14 mouse cellular contexts compared by ENCODE assay signal in the genomic region with DNA sequence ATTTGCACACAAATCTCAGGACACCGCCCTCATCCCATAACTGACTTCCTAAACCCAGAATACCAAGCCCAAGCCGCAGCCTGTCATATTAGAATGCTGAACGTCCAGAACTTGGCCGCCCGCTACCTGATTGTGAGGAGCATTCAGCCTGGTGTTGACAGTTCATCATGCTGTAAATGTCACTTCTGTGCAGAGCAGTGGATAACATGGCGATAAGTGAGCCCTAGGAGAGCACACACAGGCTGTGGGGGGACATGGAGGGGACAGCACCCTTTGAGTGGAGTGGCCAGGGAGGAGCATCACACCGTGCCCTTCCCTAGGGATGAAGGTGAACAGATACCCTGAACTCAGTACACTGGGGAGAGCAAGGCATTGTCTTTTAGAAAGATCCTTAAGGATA. TPM values are rescaled to one million over a fixed set of nuclear protein-coding genes. Genes with fewer than 3 reads are reported as not detected.
DNase-seq lines count a peak whose midpoint lies in the region; ATAC-seq and TF ChIP-seq lines count a peak whose summit lies in the region.
"Had no signal": no experiment of that assay in that cellular context is flagged by ENCODE, and none has a peak within 500 bp of the region (broad histone marks: within the 10 kb centered on the region; RNA-seq: fewer than 3 reads in every experiment).

No protein-coding gene starts in this region.

- H3K4me2 ChIP-seq in forebrain, embryonic 15.5 days (replicated peaks), result no peak overlapping the region
- no peak overlapping the region for H3K4me2 ChIP-seq in forebrain, embryonic 16.5 days (ENCODE audit: low read length)
- no peak overlapping the region for H3K4me2 ChIP-seq in lung, embryonic 14.5 days
- no peak overlapping the region for H3K4me2 ChIP-seq in liver, embryonic 15.5 days
- H3K4me2 ChIP-seq: limb, embryonic 12.5 days had no signal

- H3K27ac ChIP-seq in forebrain, embryonic 15.5 days (replicated peaks), result peak overlapping the region; percentile 58; the same call in 1 of the 2 replicates
- H3K27ac ChIP-seq in forebrain, embryonic 16.5 days (ENCODE audit: low read length), result no peak overlapping the region
- H3K27ac ChIP-seq in lung, embryonic 14.5 days (ENCODE audit: low read depth), result no peak overlapping the region
- peak overlapping the region; percentile 85 for H3K27ac ChIP-seq in heart, embryonic 10.5 days
- peak overlapping the region; percentile 96; the same call in 1 of the 2 replicates for H3K27ac ChIP-seq in liver, embryonic 15.5 days (replicated peaks)
- H3K27ac ChIP-seq: kidney, postnatal 0 days; limb, embryonic 12.5 days had no signal

- H3K4me1 ChIP-seq in forebrain, embryonic 15.5 days, result peaks cover 51% of the 10 kb centered on the region
- peaks cover 39% of the 10 kb centered on the region for H3K4me1 ChIP-seq in forebrain, embryonic 16.5 days (replicated peaks; ENCODE audit: control insufficient read depth, insufficient read depth, low read length)
- H3K4me1 ChIP-seq in lung, embryonic 14.5 days (ENCODE audit: insufficient read depth), result peaks cover 20% of the 10 kb centered on the region
- peaks cover 86% of the 10 kb centered on the region for H3K4me1 ChIP-seq in heart, embryonic 10.5 days
- peaks cover 93% of the 10 kb centered on the region for H3K4me1 ChIP-seq in liver, embryonic 15.5 days (replicated peaks)

- no peaks in the 10 kb centered on the region for H3K27me3 ChIP-seq in forebrain, embryonic 15.5 days
- no peaks in the 10 kb centered on the region for H3K27me3 ChIP-seq in forebrain, embryonic 16.5 days (replicated peaks; ENCODE audit: control insufficient read depth, insufficient read depth, low read length)
- H3K27me3 ChIP-seq in lung, embryonic 14.5 days (ENCODE audit: insufficient read depth, low read length), result no peaks in the 10 kb centered on the region
- no peaks in the 10 kb centered on the region for H3K27me3 ChIP-seq in heart, embryonic 10.5 days (ENCODE audit: insufficient read depth, poor library complexity, severe bottlenecking)
- no peaks in the 10 kb centered on the region for H3K27me3 ChIP-seq in liver, embryonic 15.5 days
- H3K27me3 ChIP-seq: limb, embryonic 12.5 days had no signal

- WGBS in forebrain, embryonic 15.5 days, result 85% methylated on average over 7 of the region's 7 CpGs
- 88% methylated on average over 7 of the region's 7 CpGs for WGBS in forebrain, embryonic 16.5 days
- 65% methylated on average over 7 of the region's 7 CpGs for WGBS in lung, embryonic 14.5 days
- WGBS in heart, embryonic 10.5 days, result 43% methylated on average over 7 of the region's 7 CpGs
- 76% methylated on average over 7 of the region's 7 CpGs for WGBS in liver, embryonic 15.5 days (ENCODE audit: insufficient replicate concordance)

- no peak for TF ChIP-seq CTCF in lung, embryonic 14.5 days (IDR thresholded peaks at IDR 0.05; ENCODE audit: low read depth)

- DNase-seq in lung, embryonic 14.5 days, result peak; percentile 19
- DNase-seq in lung, postnatal 14 days, result no peak
- no peak for DNase-seq in heart, embryonic 10.5 days (ENCODE audit: low spot score)
- DNase-seq in urinary bladder, postnatal 25 days (ENCODE audit: low spot score), result no peak
- no peak for DNase-seq in layer of hippocampus, adult 11-12 months (ENCODE audit: low spot score)
- DNase-seq: gastrocnemius, postnatal 10 days; thymus, postnatal 25 days had no signal

- no peaks in the 10 kb centered on the region for H3K9me3 ChIP-seq in forebrain, embryonic 15.5 days
- H3K9me3 ChIP-seq in forebrain, embryonic 16.5 days (ENCODE audit: control insufficient read depth, low read length), result no peaks in the 10 kb centered on the region
- H3K9me3 ChIP-seq in lung, embryonic 14.5 days (ENCODE audit: low read depth, low read length), result no peaks in the 10 kb centered on the region
- no peaks in the 10 kb centered on the region for H3K9me3 ChIP-seq in heart, embryonic 10.5 days
- H3K9me3 ChIP-seq in liver, embryonic 15.5 days (replicated peaks), result no peaks in the 10 kb centered on the region
- H3K9me3 ChIP-seq: G1E; limb, embryonic 12.5 days had no signal

- no peak overlapping the region for H3K4me3 ChIP-seq in forebrain, embryonic 15.5 days
- H3K4me3 ChIP-seq in forebrain, embryonic 16.5 days (replicated peaks; ENCODE audit: low read length), result no peak overlapping the region
- no peak overlapping the region for H3K4me3 ChIP-seq in lung, embryonic 14.5 days (ENCODE audit: low read depth, low read length)
- H3K4me3 ChIP-seq in heart, embryonic 10.5 days, result no peak overlapping the region
- no peak overlapping the region for H3K4me3 ChIP-seq in liver, embryonic 15.5 days (replicated peaks)
- H3K4me3 ChIP-seq: erythroblast, embryonic 14.5 days; limb, embryonic 12.5 days had no signal

- no peak for ATAC-seq in forebrain, embryonic 15.5 days (replicated peaks)
- ATAC-seq in forebrain, embryonic 16.5 days, result no peak
- no peak for ATAC-seq in lung, embryonic 14.5 days (ENCODE audit: insufficient read depth)
- ATAC-seq in liver, embryonic 15.5 days (ENCODE audit: insufficient read depth), result no peak

- H3K36me3 ChIP-seq in forebrain, embryonic 15.5 days, result peaks cover 4% of the 10 kb centered on the region; the same call in 1 of the 2 replicates
- no peaks in the 10 kb centered on the region for H3K36me3 ChIP-seq in forebrain, embryonic 16.5 days (ENCODE audit: control insufficient read depth, insufficient read depth)
- no peaks in the 10 kb centered on the region for H3K36me3 ChIP-seq in lung, embryonic 14.5 days (ENCODE audit: insufficient read depth)
- H3K36me3 ChIP-seq in heart, embryonic 10.5 days, result no peaks in the 10 kb centered on the region
- H3K36me3 ChIP-seq in liver, embryonic 15.5 days (replicated peaks), result no peaks in the 10 kb centered on the region

- no peak overlapping the region for H3K9ac ChIP-seq in forebrain, embryonic 15.5 days (replicated peaks)
- no peak overlapping the region for H3K9ac ChIP-seq in forebrain, embryonic 16.5 days (replicated peaks; ENCODE audit: low read depth, low read length)
- no peak overlapping the region for H3K9ac ChIP-seq in lung, embryonic 14.5 days
- no peak overlapping the region for H3K9ac ChIP-seq in liver, embryonic 15.5 days
- H3K9ac ChIP-seq: limb, embryonic 12.5 days had no signal

RNA-seq across cellular contexts. Expression of a gene that starts 51.8 kb away (rescaled TPM):
- 48.8 and 52.9 TPM in 2 replicates for polyA plus RNA-seq in forebrain, embryonic 15.5 days (2015; fragmentation: Nextera tagmentation; extraction: Ambion mirVana)
- polyA plus RNA-seq in forebrain, embryonic 16.5 days (2015; fragmentation: Nextera tagmentation; extraction: Ambion mirVana), result 56.8 and 57.8 TPM in 2 replicates
- 8.6 and 9.8 TPM in 2 replicates for polyA plus RNA-seq in lung, embryonic 14.5 days (2014; fragmentation: Nextera tagmentation; extraction: Ambion mirVana)
- polyA plus RNA-seq in heart, embryonic 10.5 days (2016; fragmentation: Nextera tagmentation; extraction: Ambion mirVana), result 9.6 and 11.6 TPM in 2 replicates
- 6.3 and 7.8 TPM in 2 replicates for polyA plus RNA-seq in liver, embryonic 15.5 days (2015; fragmentation: Nextera tagmentation; extraction: Ambion mirVana)

Comparison
In these comparisons a context has a peak if more than half of its experiments do, and no peak if none do; other contexts are left out.
1. H3K27ac ChIP-seq: peak in forebrain, embryonic 15.5 days (single experiment), heart, embryonic 10.5 days (single experiment) and liver, embryonic 15.5 days (single experiment); none in forebrain, embryonic 16.5 days (single experiment) and lung, embryonic 14.5 days (single experiment).